Mouse (Mus musculus) ES-E14 (cell line): ENCODE measurements at regions not wholly inside any gene's neighbourhood (a gene's known extent, or its start where the extent isn't known, plus 50 kb on each side); places are given as distances from the start of the nearest gene placed in this dataset.

Source experiments
- MAFK ChIP-seq: IDR thresholded peaks from 2 replicates; pipeline ENCODE4 v1.6.1; 2014; ENCODE audit warnings: mild to moderate bottlenecking, low read depth, low read length, inconsistent platforms; ENCODE audit not compliant: insufficient read depth
- ZC3H11A ChIP-seq: IDR thresholded peaks from 2 replicates; pipeline ENCODE4 v1.6.1; 2012; ENCODE audit warnings: low read depth, mild to moderate bottlenecking, inconsistent platforms, low read length, borderline replicate concordance

DNA sequence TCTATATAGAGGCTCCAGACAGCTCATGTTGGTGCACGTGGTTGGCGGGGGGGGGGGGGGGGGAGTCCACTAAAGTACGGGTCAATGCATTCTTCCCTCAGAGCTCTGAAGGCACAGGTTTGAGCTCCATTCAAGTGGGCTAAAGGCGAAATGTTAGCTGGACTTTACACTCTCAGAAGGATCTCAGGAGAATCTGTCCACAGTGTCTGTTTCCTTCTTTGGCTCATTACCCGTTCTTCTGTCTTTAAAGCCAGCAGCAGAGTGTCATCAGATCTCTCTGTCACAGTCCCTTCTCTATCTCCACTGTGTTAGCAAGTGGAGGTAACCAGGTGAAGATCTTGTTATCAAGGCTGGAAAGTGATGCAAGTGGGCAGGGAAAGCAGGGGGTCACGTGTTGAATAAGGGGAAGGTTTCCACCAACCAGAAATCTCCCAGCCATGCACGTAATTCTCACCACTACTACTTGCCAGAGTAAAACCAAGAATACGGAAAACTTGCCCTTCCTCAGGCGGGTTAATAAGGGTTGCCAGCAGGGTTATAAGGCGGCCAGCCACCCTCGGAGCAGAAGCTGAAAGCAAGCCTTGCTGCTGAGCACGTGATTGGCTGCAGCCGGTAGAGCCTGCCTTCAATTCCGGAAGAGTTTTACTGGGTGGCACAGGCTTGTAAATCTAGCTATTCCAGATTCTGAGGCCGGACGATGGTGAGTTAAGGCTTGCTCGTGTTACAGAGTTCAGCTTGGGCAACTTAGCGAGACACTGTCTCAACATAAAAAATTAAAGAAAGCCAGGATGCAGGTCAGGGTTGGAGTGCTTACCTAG lies 70.2 kb upstream of the Acpp start:
- TF ChIP-seq MAFK (no peak), ZC3H11A (no peak)
